Mouse (Mus musculus) cerebellum, adult 2 months (tissue): ENCODE measurements around the gene Tstd3. TPM values are rescaled to one million over a fixed set of nuclear protein-coding genes. Genes with fewer than 3 reads are reported as not detected.

Experiments used
- DNase-seq, 2 experiments: peaks; one replicate each; pipeline ENCODE4 v3.0.0; 2021
- H3K27ac ChIP-seq: fragments of 200-500 bp; 2 replicates; pipeline ENCODE4 v1.5.1; 2012; ENCODE audit warnings: low read length, control low read depth, inconsistent platforms; ENCODE audit not compliant: insufficient read depth
- H3K27me3 ChIP-seq: fragments of 200-500 bp; 2 replicates; pipeline ENCODE4 v1.6.1; 2012; ENCODE audit warnings: inconsistent platforms, mild to moderate bottlenecking, low read length, moderate library complexity; ENCODE audit not compliant: control insufficient read depth, insufficient read depth
- H3K4me1 ChIP-seq: fragments of 200-500 bp; 2 replicates; pipeline ENCODE4 v1.6.1; 2011; ENCODE audit warnings: low read length; ENCODE audit not compliant: control insufficient read depth, insufficient read depth
- H3K4me3 ChIP-seq: fragments of 200-500 bp; replicated peaks from 2 replicates; pipeline ENCODE3; 2011; ENCODE audit warnings: mild to moderate bottlenecking, low read depth, low read length, control low read depth; ENCODE audit not compliant: insufficient read depth
- CTCF ChIP-seq: fragments of 200-500 bp; IDR thresholded peaks from 2 replicates; pipeline ENCODE4 v1.5.1; 2011; ENCODE audit warnings: low read depth, mild to moderate bottlenecking, control low read depth, low read length, moderate library complexity, borderline replicate concordance; ENCODE audit not compliant: insufficient read depth
- POLR2A ChIP-seq: fragments of 200-500 bp; IDR thresholded peaks from 2 replicates; pipeline ENCODE4 v1.6.1; 2011; ENCODE audit warnings: low read length, control low read depth, borderline replicate concordance; ENCODE audit not compliant: insufficient read depth
- WGBS: fragments of 180-500 bp; shearing (Covaris S2); methylation state at CpG from one replicate; pipeline ENCODE4 v1.1.7; 2018; 5-methylcytosine and 5-hydroxymethylcytosine counted together
- polyA plus RNA-seq: library from polyadenylated mRNA; depleted of rRNA; stranded (reverse); fragments of >200 nt; gene quantifications from 2 replicates; pipeline ENCODE4 v1.2.3, GENCODE M21; 2012; rRNA removed

The Tstd3 gene
- polyA plus RNA-seq, result 19.6 and 21.3 TPM in 2 replicates

GRCm38 (mm10) chr4:21766863-21767304, at the start of gene Tstd3, which contains the start of gene Usp45:
Tstd3 (minus strand) TSS chr4:21767212.
Usp45 (plus strand) TSS chr4:21767156.
- TF ChIP-seq POLR2A (peak; percentile 38; the same call in 1 of the 2 replicates), CTCF (peak; percentile 68)
- WGBS, result 1% methylated on average over 17 of the region's 17 CpGs
- Histone ChIP-seq H3K4me3 (peak within 1 kb of the TSS; percentile 79), H3K27me3 (no peaks in the 10 kb centered on the region), H3K4me1 (no peaks in the 10 kb centered on the region), H3K27ac (peak within 1 kb of the TSS; percentile 48)
- peak; percentile 86 for DNase-seq

DNA sequence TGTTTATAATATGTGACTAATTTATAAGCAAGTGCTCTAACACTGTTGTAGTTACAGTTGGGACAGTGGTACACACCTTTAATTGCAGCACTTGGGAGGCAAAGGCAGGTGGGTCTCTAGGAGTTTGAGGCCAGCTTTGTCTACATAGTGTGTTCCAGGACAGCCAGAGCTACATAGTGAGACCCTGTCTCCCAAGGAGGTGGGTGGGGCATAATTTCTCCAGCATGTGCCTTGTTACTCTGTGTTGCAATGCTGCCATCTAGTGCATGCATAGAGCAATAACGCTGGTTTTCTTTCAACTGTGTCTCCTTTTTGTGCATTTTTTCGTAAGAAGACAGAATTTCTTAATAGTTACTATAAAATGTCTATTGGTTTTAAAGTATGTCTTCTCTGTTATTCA, 47.0 kb upstream of the Tstd3 start:
- TF ChIP-seq CTCF (peak; percentile 82), POLR2A (no peak)
- H3K27ac ChIP-seq, result no peak overlapping the region
- no peak overlapping the region for H3K4me3 ChIP-seq
- WGBS, result 30% methylated on average over 2 of the region's 2 CpGs
- no peaks in the 10 kb centered on the region for H3K4me1 ChIP-seq
- no peaks in the 10 kb centered on the region for H3K27me3 ChIP-seq
- DNase-seq, result peak; percentile 24 to 29

- TF ChIP-seq POLR2A (no peak), CTCF (no peak)
- H3K4me1 ChIP-seq, result no peaks in the 10 kb centered on the region
- no peak overlapping the region for H3K27ac ChIP-seq
- no peaks in the 10 kb centered on the region for H3K27me3 ChIP-seq
- no peak overlapping the region for H3K4me3 ChIP-seq
- WGBS, result 90% methylated on average over 6 of the region's 6 CpGs
- no peak for DNase-seq
Observed at GRCm38 (mm10) chr4:21812635-21813034, 45.6 kb upstream of the Tstd3 start.

- 94% methylated on average over 3 of the region's 3 CpGs for WGBS
- no peak overlapping the region for H3K4me3 ChIP-seq
- no peak for DNase-seq
- TF ChIP-seq CTCF, result no peak
- H3K27ac ChIP-seq, result no peak overlapping the region
- no peaks in the 10 kb centered on the region for H3K27me3 ChIP-seq
- H3K4me1 ChIP-seq, result no peaks in the 10 kb centered on the region
Observed at GRCm38 (mm10) chr4:21810608-21811007, 43.6 kb upstream of the Tstd3 start.

DNA sequence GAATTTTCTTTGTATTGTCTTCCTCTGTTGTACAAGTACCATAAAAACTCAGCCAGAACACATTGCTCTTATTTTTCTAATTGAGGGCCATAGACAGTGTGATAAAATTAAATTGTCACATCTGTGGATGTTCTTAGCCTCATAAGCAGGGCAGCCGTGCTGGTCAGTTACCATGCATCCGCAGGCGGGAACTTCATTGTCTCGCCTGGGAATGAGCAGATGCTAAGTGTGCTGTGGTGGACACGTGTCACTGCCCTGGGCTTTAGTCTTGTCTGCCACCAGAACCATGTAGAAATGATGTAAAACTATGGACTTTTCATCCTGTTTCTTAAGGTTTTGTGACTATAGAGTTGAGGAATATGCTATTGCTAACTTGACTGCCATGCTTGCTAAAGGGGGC, 40.2 kb upstream of the Tstd3 start:
- H3K4me3 ChIP-seq, result no peak overlapping the region
- WGBS, result 53% methylated on average over 5 of the region's 5 CpGs
- H3K27ac ChIP-seq, result no peak overlapping the region
- no peak for DNase-seq
- H3K27me3 ChIP-seq, result no peaks in the 10 kb centered on the region
- no peaks in the 10 kb centered on the region for H3K4me1 ChIP-seq
- TF ChIP-seq CTCF (no peak), POLR2A (no peak)

- no peak overlapping the region for H3K4me3 ChIP-seq
- 97% methylated on average over 2 of the region's 2 CpGs for WGBS
- no peaks in the 10 kb centered on the region for H3K4me1 ChIP-seq
- no peak overlapping the region for H3K27ac ChIP-seq
- H3K27me3 ChIP-seq, result no peaks in the 10 kb centered on the region
- DNase-seq, result no peak
- TF ChIP-seq CTCF (no peak), POLR2A (no peak)
Observed at GRCm38 (mm10) chr4:21801620-21802019, 34.6 kb upstream of the Tstd3 start.

- DNase-seq, result no peak
- WGBS, result 100% methylated on average over 1 of the region's 1 CpGs
- no peak overlapping the region for H3K27ac ChIP-seq
- no peak for TF ChIP-seq POLR2A
- TF ChIP-seq CTCF, result no peak
- no peaks in the 10 kb centered on the region for H3K4me1 ChIP-seq
- no peaks in the 10 kb centered on the region for H3K27me3 ChIP-seq
- H3K4me3 ChIP-seq, result no peak overlapping the region
Observed at GRCm38 (mm10) chr4:21801013-21801412, 34.0 kb upstream of the Tstd3 start.

DNA sequence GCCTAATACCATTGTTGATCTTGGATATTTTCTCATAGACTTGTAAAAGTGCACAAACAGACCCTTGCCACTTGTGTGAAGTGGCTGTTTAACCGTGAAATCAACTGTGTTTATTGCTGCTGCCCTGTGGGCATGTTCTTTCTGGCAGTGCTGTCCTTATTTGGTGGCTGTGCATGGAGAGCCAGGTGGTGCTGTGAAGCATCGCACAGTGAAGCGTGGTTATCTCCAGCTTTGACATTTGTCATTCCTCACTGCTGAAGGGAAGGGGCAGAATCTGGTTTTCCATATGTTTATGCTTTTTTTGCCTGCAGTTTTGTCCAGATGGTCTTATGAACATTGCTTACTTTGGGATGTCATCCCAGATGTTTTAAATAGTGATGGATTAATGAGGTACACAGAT, 26.6 kb upstream of the Tstd3 start:
- Histone ChIP-seq H3K4me3 (no peak overlapping the region), H3K27ac (no peak overlapping the region), H3K4me1 (peaks cover 3% of the 10 kb centered on the region), H3K27me3 (no peaks in the 10 kb centered on the region)
- TF ChIP-seq POLR2A (no peak), CTCF (no peak)
- WGBS, result 11% methylated on average over 3 of the region's 3 CpGs
- peak in 1 of 2 experiments; percentile 28 for DNase-seq

DNA sequence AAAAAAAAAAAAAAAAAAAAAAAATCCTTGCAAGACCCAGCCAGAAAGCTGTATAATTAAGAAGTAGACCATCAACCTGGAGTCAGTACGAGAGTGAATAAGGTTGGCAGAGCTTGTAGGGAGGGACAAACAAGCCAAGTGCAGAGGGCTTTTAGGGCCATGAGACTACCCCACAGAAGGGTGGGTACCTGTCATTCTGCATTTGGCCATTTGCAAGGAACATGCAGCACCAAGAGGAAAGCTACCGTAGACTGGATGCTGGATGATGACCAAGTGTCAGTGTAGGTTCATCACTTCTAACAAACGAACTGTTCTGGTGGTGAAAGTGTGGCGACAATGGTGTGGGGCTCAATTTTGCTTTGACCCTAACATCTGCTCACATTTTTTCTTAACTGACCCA, 22.8 kb upstream of the Tstd3 start:
- H3K4me1 ChIP-seq, result peaks cover 3% of the 10 kb centered on the region
- DNase-seq, result no peak
- H3K4me3 ChIP-seq, result no peak overlapping the region
- WGBS, result 37% methylated on average over 4 of the region's 4 CpGs
- TF ChIP-seq POLR2A (no peak), CTCF (no peak)
- H3K27me3 ChIP-seq, result no peaks in the 10 kb centered on the region
- no peak overlapping the region for H3K27ac ChIP-seq
